Mouse (Mus musculus) central nervous system, embryonic 18 days (tissue): ENCODE measurements around the gene Tpp1. TPM values are rescaled to one million over a fixed set of nuclear protein-coding genes. Genes with fewer than 3 reads are reported as not detected.

Experiments
- polyA plus RNA-seq: library from polyadenylated mRNA; depleted of rRNA; stranded (reverse); fragments of >200 nt; gene quantifications from 2 replicates; pipeline ENCODE4 v1.2.3, GENCODE M21; 2012; rRNA removed

The Tpp1 gene
- 33.3 and 34.8 TPM in 2 replicates for polyA plus RNA-seq

DNA sequence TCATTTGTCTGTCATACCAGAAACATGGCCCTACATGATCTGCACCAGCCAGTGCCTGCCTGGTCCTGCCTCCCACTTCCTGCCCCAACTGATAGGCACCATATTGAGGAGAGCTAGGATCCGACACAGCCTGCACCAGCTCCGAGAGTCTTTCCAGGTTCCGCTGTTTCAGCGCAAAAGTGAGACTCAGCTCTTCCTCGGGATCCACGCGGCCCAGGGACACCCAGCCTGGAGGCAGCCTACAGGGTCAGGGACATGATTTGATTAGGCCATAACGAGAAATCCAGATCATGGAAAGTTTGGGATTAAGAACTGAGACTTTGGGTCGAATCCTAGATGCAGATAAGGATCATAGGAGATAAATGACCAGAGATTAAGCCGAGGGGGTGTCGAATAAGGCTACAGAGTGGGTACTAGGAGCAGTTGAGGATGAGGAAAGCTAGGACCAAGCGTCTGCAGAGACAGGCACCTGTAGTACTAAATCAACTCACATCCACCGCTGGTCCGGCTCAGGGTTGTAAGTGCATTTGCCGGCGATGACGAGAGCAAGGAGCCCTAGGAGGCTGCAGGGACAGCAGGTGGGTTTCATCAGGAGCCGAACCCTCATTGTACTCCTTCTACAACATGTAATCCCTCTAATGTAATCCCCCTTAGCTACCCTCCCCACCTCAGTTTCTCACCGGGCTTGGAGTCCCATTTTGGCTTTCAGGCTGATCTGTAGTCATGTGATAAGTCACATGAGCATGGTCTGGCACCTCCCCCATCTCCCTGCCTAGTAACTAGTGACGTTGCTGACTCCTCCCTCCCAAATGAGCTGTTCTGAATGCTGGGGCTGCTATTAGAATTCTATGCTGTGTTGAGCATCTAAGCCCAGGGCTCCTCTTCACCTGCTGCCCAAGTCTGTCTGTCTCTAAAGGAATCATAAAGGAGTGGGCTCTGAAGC, at the start of gene Tpp1:
Gene Tpp1, minus strand, starts transcription at position 745 of the 943 bp plus-strand sequence.

DNA sequence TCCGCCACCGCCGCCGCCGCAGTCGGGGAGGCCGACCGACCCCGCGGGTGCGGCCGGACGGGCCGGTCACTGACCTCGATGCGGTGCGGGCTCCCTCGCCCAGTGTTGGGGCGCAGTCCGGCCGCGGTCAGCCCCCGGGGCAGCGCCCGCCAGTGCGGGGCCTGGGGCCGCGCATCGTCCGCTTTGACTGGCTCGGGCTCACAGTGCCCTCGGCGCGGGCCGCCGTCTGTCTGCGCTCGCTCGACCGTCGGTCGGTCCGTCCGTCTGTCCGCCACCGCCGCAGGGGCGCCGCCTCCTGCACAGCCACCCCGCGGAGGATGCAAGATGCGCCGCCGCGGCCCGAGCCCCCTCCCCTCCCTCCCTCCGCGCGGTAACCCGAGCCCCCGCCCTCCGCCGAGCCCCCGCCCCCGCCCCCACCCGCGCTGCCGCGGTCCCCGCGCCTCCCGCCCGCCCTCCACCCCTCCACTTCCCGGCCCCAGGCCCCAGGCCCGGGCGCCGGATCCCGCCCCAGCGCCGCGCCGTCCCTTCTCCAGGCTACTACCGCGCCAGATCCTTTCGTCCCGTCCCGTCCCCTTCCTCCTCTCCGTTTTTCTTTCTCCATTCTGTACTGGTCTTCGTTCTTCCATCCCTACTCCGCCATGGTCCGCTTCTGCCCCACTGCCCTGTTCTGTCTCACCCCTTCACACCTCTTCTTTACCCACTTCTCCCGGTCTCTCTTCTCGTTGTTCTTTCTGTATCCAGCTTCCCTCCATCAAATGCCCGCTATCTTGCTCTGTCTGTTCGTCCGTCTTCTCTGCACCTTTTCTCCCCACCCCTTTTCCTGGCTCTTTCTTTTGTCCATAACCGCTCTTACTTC, 35.5 kb upstream of the Tpp1 start, which contains the start of gene Dchs1:
Gene Dchs1, minus strand, starts transcription at position 370 of the 856 bp plus-strand sequence.

DNA sequence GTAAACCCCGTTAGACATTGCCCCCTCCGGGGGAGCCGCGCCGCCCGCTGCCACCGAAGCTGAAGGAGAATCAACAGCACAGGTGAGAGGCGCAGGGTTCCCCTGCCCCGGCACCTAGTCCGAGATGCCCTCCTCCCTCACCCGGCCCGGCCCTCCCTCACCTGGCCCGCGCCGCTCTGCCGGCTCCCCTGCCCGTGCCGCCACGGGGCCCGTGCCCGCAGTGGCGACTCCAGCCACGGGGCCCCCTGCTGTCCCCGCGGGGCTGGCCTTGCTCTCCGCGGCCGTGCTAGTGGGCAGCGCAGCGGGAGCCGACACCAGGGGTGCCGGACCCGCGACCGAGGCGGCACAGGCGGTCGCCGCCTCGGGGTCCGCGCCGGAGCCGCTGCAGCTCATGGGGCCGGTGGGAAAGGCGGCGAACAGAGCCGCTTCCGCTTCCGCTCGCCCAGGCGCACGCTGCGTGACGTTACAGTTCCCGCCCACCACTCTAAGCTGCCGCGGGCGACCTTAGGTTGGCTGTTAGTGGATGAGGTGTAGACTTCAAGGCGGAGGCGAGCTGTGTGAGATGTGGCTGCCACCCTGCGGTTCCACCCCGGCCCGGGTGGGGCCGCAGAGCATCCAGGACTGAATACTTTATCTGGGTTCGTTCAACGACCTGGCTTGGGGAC, 8.0 kb downstream of the Tpp1 start, which contains the start of gene Taf10:
Gene Taf10, minus strand, starts transcription at position 436 of the 665 bp plus-strand sequence.

DNA sequence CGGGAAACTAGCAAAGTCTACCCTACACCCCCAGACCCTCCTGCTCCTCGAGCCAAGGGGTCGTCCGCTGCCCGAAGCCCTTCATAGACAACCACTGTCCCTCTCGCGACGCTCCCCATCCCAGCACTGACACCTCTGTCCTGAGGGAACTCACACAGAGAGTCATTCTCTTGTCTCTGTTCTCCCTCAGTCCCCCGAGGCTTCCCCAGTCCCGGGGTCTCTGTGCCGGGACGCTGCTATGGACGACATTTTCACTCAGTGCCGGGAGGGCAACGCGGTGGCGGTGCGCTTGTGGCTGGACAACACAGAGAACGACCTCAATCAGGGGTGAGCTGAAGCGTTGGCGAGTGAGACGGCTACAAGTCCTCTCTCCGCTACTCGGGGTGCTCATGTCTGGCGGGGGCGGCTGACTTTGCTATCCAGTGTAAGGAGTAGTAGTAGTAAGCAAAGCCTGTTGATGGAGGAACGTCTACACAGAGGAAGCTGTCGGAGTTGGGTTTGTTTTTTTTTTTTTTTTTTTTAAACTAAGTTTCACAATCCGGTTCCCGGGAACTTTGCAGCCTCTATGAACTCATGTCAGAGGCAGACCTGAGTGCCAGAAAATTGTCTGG, 15.0 kb downstream of the Tpp1 start, which contains the start of gene Rrp8:
Gene Rrp8, minus strand, starts transcription at position 475 of the 611 bp plus-strand sequence.

DNA sequence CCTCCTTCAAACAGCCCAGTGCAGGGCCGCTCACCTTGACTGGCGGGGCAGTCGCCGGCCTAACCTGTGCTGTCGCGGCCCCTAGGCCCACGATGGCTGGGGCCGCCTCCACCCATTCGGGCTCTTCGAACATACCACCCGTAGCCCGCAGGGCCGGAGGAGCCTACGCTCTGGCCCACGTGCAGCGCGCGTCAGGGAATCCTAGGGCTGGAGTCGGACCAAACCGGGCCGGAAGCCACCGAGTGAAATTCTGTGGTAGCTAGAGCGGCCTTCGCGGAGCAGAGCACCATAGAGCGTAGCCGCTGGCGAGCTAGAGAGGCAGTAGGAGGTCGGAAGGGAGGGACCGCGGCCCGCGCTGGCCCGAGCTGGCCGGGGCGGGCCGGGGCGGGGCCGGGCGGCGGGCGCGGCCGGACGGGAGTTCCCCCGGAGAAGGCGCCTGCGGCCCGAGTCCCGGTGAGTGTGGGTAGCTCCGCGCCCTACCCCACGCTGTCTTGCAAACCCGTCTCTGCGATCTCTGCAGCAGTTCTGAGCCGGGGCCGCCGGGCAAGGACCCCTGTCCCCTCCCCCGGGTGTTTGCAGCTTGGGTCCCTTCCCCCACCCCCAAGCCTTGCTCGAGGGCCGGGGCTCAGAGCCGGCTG, 15.7 kb downstream of the Tpp1 start, which contains the start of gene Ilk:
Gene Ilk, plus strand, starts transcription at position 329 of the 638 bp plus-strand sequence.

Other genes starting within 250 kb of the Tpp1 start
- 51.4 and 52.2 TPM in 2 replicates for gene Smpd1, start 197.9 kb downstream of the Tpp1 start, polyA plus RNA-seq
- 318 and 323 TPM in 2 replicates for gene Apbb1, start 170.6 kb downstream of the Tpp1 start, polyA plus RNA-seq
- gene Hpx, start 152.1 kb downstream of the Tpp1 start, polyA plus RNA-seq, result 0.28 and 0.64 TPM in 2 replicates
- 138 and 139 TPM in 2 replicates for gene Trim3, start 118.7 kb downstream of the Tpp1 start, polyA plus RNA-seq
- 103 and 104 TPM in 2 replicates for gene Timm10b, start 112.2 kb downstream of the Tpp1 start, polyA plus RNA-seq
- gene Arfip2, start 111.8 kb downstream of the Tpp1 start, polyA plus RNA-seq, result 114 and 120 TPM in 2 replicates
- gene Gm45799, start 111.7 kb downstream of the Tpp1 start, polyA plus RNA-seq, result 75.4 and 96.5 TPM in 2 replicates
- 6.2 and 7.3 TPM in 2 replicates for gene Dnhd1, start 101.4 kb downstream of the Tpp1 start, polyA plus RNA-seq
- 198 and 212 TPM in 2 replicates for gene Ilk, start 15.6 kb downstream of the Tpp1 start, polyA plus RNA-seq
- gene Rrp8, start 14.8 kb downstream of the Tpp1 start, polyA plus RNA-seq, result 13.4 and 15.1 TPM in 2 replicates
- 187 and 199 TPM in 2 replicates for gene Taf10, start 7.9 kb downstream of the Tpp1 start, polyA plus RNA-seq
- gene Dchs1, start 35.4 kb upstream of the Tpp1 start, polyA plus RNA-seq, result 39.6 and 47.9 TPM in 2 replicates
- gene Mrpl17, start 58.9 kb upstream of the Tpp1 start, polyA plus RNA-seq, result 149 and 170 TPM in 2 replicates
- gene Gm4070, start 201.7 kb upstream of the Tpp1 start, polyA plus RNA-seq, result 0.29 and 0.91 TPM in 2 replicates